Mouse (Mus musculus): ENCODE results near the gene Lrrc75b. TPM values are rescaled to one million over a fixed set of nuclear protein-coding genes. Genes with fewer than 3 reads are reported as not detected.
"Not testable (repeated sequence)": the region's sequence is repeated elsewhere in the genome, so short reads cannot be mapped to it uniquely, and the experiment has no call there.

Gene Lrrc75b
- total and polyA plus RNA-seq, 2 experiments from 2014 or later = 0.83 to 2.9 TPM

DNA sequence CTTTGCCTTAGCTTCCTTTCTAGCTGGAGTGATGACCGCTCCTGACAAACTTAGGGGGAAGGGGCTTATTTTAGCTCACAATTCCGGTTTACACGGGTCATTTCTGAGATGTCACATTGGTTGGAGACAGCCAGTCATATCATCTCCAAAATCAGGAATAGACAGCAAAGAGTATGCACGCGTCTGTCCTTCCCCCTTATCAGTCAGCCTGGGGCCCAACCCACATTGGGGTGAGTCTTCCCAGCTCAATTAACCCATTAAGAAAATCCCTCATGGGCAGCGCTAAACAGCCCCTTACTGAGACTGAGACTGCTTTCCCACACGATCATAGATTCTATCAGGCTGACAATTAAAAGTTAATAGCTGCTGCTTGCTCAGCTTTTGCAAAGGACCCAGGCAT, 45.8 kb downstream of the Lrrc75b start:
- Histone ChIP-seq H3K4me3 (ENCODE audit: low read depth, low read length) (no peak overlapping the region), H3K4me2 (ENCODE audit: low read depth, low read length) (no peak overlapping the region), H3K4me1 (ENCODE audit: control insufficient read depth, insufficient read depth) (peaks cover 22% of the 10 kb centered on the region), H3K9me3 (replicated peaks; ENCODE audit: control insufficient read depth, low read length) (no peaks in the 10 kb centered on the region), H3K27ac (ENCODE audit: low read depth) (no peak overlapping the region), H3K36me3 (replicated peaks; ENCODE audit: control insufficient read depth, insufficient read depth, low read length) (peaks cover 30% of the 10 kb centered on the region), H3K27me3 (ENCODE audit: control insufficient read depth, insufficient read depth, low read length) (no peaks in the 10 kb centered on the region), H3K9ac (replicated peaks; ENCODE audit: low read depth, low read length) (no peak overlapping the region)
- ATAC-seq (ENCODE audit: insufficient read depth, low read depth) (no peak), DNase-seq (ENCODE audit: low spot score) (no peak)
- no peak for TF ChIP-seq EP300 (IDR thresholded peaks at IDR 0.05; ENCODE audit: low read depth)
- TF ChIP-seq CTCF (IDR thresholded peaks at IDR 0.05; ENCODE audit: low read depth) = no peak
- 53% methylated on average over 7 of the region's 7 CpGs for WGBS

- TF ChIP-seq EP300 (IDR thresholded peaks at IDR 0.05; ENCODE audit: low read depth) (no peak), CTCF (IDR thresholded peaks at IDR 0.05; ENCODE audit: low read depth) (no peak)
- Histone ChIP-seq H3K27ac (ENCODE audit: low read depth) (no peak overlapping the region), H3K4me2 (ENCODE audit: low read depth, low read length) (no peak overlapping the region), H3K4me1 (ENCODE audit: control insufficient read depth, insufficient read depth) (peaks cover 16% of the 10 kb centered on the region), H3K4me3 (ENCODE audit: low read depth, low read length) (no peak overlapping the region), H3K27me3 (ENCODE audit: control insufficient read depth, insufficient read depth, low read length) (no peaks in the 10 kb centered on the region), H3K9me3 (replicated peaks; ENCODE audit: control insufficient read depth, low read length) (no peaks in the 10 kb centered on the region), H3K36me3 (replicated peaks; ENCODE audit: control insufficient read depth, insufficient read depth, low read length) (peaks cover 36% of the 10 kb centered on the region), H3K9ac (replicated peaks; ENCODE audit: low read depth, low read length) (no peak overlapping the region)
- 88% methylated on average over 8 of the region's 8 CpGs for WGBS
- DNase-seq (ENCODE audit: low spot score) (no peak), ATAC-seq (ENCODE audit: insufficient read depth, low read depth) (no peak)
Measured at GRCm38 (mm10) chr10:75513306-75514067, 46.6 kb downstream of the Lrrc75b start.

GRCm38 (mm10) chr10:75512796-75513195, 47.3 kb downstream of the Lrrc75b start:
- H3K9me3 ChIP-seq (replicated peaks; ENCODE audit: control insufficient read depth, low read length) = no peaks in the 10 kb centered on the region
- H3K36me3 ChIP-seq (replicated peaks; ENCODE audit: control insufficient read depth, insufficient read depth, low read length) = peaks cover 43% of the 10 kb centered on the region
- no peak overlapping the region for H3K9ac ChIP-seq (replicated peaks; ENCODE audit: low read depth, low read length)
- H3K27me3 ChIP-seq (ENCODE audit: control insufficient read depth, insufficient read depth, low read length) = no peaks in the 10 kb centered on the region
- ATAC-seq (ENCODE audit: insufficient read depth, low read depth) (no peak), DNase-seq (ENCODE audit: low spot score) (no peak)
- 87% methylated on average over 7 of the region's 7 CpGs for WGBS
- H3K4me2 ChIP-seq (ENCODE audit: low read depth, low read length) = no peak overlapping the region
- TF ChIP-seq EP300 (IDR thresholded peaks at IDR 0.05; ENCODE audit: low read depth) = no peak
- TF ChIP-seq CTCF (IDR thresholded peaks at IDR 0.05; ENCODE audit: low read depth) = no peak
- H3K4me3 ChIP-seq (ENCODE audit: low read depth, low read length) = no peak overlapping the region
- H3K27ac ChIP-seq (ENCODE audit: low read depth) = no peak overlapping the region
- peaks cover 14% of the 10 kb centered on the region for H3K4me1 ChIP-seq (ENCODE audit: control insufficient read depth, insufficient read depth)

- TF ChIP-seq EP300 (IDR thresholded peaks at IDR 0.05; ENCODE audit: low read depth) (no peak), CTCF (IDR thresholded peaks at IDR 0.05; ENCODE audit: low read depth) (no peak)
- Histone ChIP-seq H3K9me3 (replicated peaks; ENCODE audit: control insufficient read depth, low read length) (no peaks in the 10 kb centered on the region), H3K27me3 (ENCODE audit: control insufficient read depth, insufficient read depth, low read length) (no peaks in the 10 kb centered on the region), H3K36me3 (replicated peaks; ENCODE audit: control insufficient read depth, insufficient read depth, low read length) (peaks cover 52% of the 10 kb centered on the region), H3K27ac (ENCODE audit: low read depth) (no peak overlapping the region), H3K4me1 (ENCODE audit: control insufficient read depth, insufficient read depth) (peaks cover 14% of the 10 kb centered on the region), H3K4me2 (ENCODE audit: low read depth, low read length) (no peak overlapping the region), H3K9ac (replicated peaks; ENCODE audit: low read depth, low read length) (no peak overlapping the region), H3K4me3 (ENCODE audit: low read depth, low read length) (no peak overlapping the region)
- DNase-seq (ENCODE audit: low spot score) = no peak
- 95% methylated on average over 7 of the region's 7 CpGs for WGBS
- ATAC-seq (ENCODE audit: insufficient read depth, low read depth) = no peak
Measured at GRCm38 (mm10) chr10:75511897-75512296, 48.2 kb downstream of the Lrrc75b start.

- no peak overlapping the region for H3K4me3 ChIP-seq (ENCODE audit: low read depth, low read length)
- H3K27ac ChIP-seq (ENCODE audit: low read depth) = no peak overlapping the region
- ATAC-seq (ENCODE audit: insufficient read depth, low read depth) (no peak), DNase-seq (ENCODE audit: low spot score) (no peak)
- peaks cover 53% of the 10 kb centered on the region for H3K36me3 ChIP-seq (replicated peaks; ENCODE audit: control insufficient read depth, insufficient read depth, low read length)
- 84% methylated on average over 9 of the region's 9 CpGs for WGBS
- H3K9me3 ChIP-seq (replicated peaks; ENCODE audit: control insufficient read depth, low read length) = no peaks in the 10 kb centered on the region
- H3K4me2 ChIP-seq (ENCODE audit: low read depth, low read length) = no peak overlapping the region
- TF ChIP-seq EP300 (IDR thresholded peaks at IDR 0.05; ENCODE audit: low read depth) (no peak), CTCF (IDR thresholded peaks at IDR 0.05; ENCODE audit: low read depth) (no peak)
- no peaks in the 10 kb centered on the region for H3K27me3 ChIP-seq (ENCODE audit: control insufficient read depth, insufficient read depth, low read length)
- H3K9ac ChIP-seq (replicated peaks; ENCODE audit: low read depth, low read length) = no peak overlapping the region
- peaks cover 9% of the 10 kb centered on the region for H3K4me1 ChIP-seq (ENCODE audit: control insufficient read depth, insufficient read depth)
Measured at GRCm38 (mm10) chr10:75511060-75511459, 49.1 kb downstream of the Lrrc75b start.

- Histone ChIP-seq H3K9me3 (replicated peaks; ENCODE audit: control insufficient read depth, low read length) (no peaks in the 10 kb centered on the region), H3K27ac (ENCODE audit: low read depth) (no peak overlapping the region), H3K4me3 (ENCODE audit: low read depth, low read length) (no peak overlapping the region), H3K27me3 (ENCODE audit: control insufficient read depth, insufficient read depth, low read length) (no peaks in the 10 kb centered on the region), H3K4me2 (ENCODE audit: low read depth, low read length) (no peak overlapping the region), H3K36me3 (replicated peaks; ENCODE audit: control insufficient read depth, insufficient read depth, low read length) (peaks cover 53% of the 10 kb centered on the region), H3K9ac (replicated peaks; ENCODE audit: low read depth, low read length) (no peak overlapping the region), H3K4me1 (ENCODE audit: control insufficient read depth, insufficient read depth) (peaks cover 3% of the 10 kb centered on the region)
- TF ChIP-seq CTCF (IDR thresholded peaks at IDR 0.05; ENCODE audit: low read depth) = no peak
- TF ChIP-seq EP300 (IDR thresholded peaks at IDR 0.05; ENCODE audit: low read depth) = no peak
- 75% methylated on average over 7 of the region's 7 CpGs for WGBS
- ATAC-seq (ENCODE audit: insufficient read depth, low read depth) = no peak
- no peak for DNase-seq (ENCODE audit: low spot score)
Measured at GRCm38 (mm10) chr10:75510446-75510845, 49.7 kb downstream of the Lrrc75b start.

DNA sequence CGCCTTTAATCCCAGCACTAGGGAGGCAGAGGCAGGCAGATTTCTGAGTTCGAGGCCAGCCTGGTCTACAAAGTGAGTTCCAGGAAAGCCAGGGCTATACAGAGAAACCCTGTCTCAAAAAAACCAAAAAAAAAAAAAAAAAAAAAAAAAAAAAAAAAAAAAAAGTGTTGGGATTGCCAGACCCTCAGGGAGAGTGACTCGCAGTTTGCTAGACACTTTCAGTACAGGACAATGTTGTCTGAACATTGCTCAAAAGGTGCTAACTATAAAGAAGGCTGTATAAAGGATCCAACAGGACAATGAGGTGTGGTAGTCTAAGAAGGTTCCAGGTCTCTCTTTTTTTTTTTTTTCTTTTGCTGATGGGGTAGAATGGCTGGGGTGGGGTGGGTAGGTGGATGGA, 54.2 kb downstream of the Lrrc75b start:
- H3K36me3 ChIP-seq (replicated peaks; ENCODE audit: control insufficient read depth, insufficient read depth, low read length) = peaks cover 42% of the 10 kb centered on the region
- DNase-seq (ENCODE audit: low spot score); H3K4me2 ChIP-seq (ENCODE audit: low read depth, low read length); H3K9ac ChIP-seq (replicated peaks; ENCODE audit: low read depth, low read length); H3K4me3 ChIP-seq (ENCODE audit: low read depth, low read length); H3K27ac ChIP-seq (ENCODE audit: low read depth); ATAC-seq (ENCODE audit: insufficient read depth, low read depth); H3K27me3 ChIP-seq (ENCODE audit: control insufficient read depth, insufficient read depth, low read length); H3K4me1 ChIP-seq (ENCODE audit: control insufficient read depth, insufficient read depth); H3K9me3 ChIP-seq (replicated peaks; ENCODE audit: control insufficient read depth, low read length): not testable (repeated sequence)
- 84% methylated on average over 3 of the region's 3 CpGs for WGBS

Data from heart, postnatal 0 days (tissue).